Mouse (Mus musculus) kidney, adult 11 months (tissue): Measurements from ENCODE around the gene Bach2.

Experiments used
- DNase-seq: peaks from one replicate; pipeline ENCODE4 v3.0.0; 2022

The Bach2 gene

GRCm38 (mm10) chr4:32508572-32508971, 270.0 kb downstream of the Bach2 start:
- DNase-seq: no peak

GRCm38 (mm10) chr4:32508996-32509395, 270.4 kb downstream of the Bach2 start:
- no peak for DNase-seq

- DNase-seq: no peak
These were observed 271.4 kb downstream of the Bach2 start for GRCm38 (mm10) chr4:32509832-32510612.

- DNase-seq: no peak
These were observed 272.3 kb downstream of the Bach2 start for GRCm38 (mm10) chr4:32510940-32511339.

GRCm38 (mm10) chr4:32516126-32516525, 277.5 kb downstream of the Bach2 start:
- no peak for DNase-seq

- DNase-seq: no peak
These were observed 280.4 kb downstream of the Bach2 start for GRCm38 (mm10) chr4:32518842-32519578.

- peak; percentile 44 for DNase-seq
These were observed 282.2 kb downstream of the Bach2 start for GRCm38 (mm10) chr4:32520628-32521360.

- no peak for DNase-seq
These were observed 282.7 kb downstream of the Bach2 start for GRCm38 (mm10) chr4:32521361-32521740.

- no peak for DNase-seq
These were observed 283.4 kb downstream of the Bach2 start for GRCm38 (mm10) chr4:32522013-32522412.

- no peak for DNase-seq
These were observed 285.7 kb downstream of the Bach2 start for GRCm38 (mm10) chr4:32524282-32524681.

- DNase-seq: no peak
These were observed 286.4 kb downstream of the Bach2 start for GRCm38 (mm10) chr4:32525000-32525399.

- DNase-seq: no peak
These were observed 287.7 kb downstream of the Bach2 start for GRCm38 (mm10) chr4:32526228-32526836.

- no peak for DNase-seq
These were observed 290.9 kb downstream of the Bach2 start for GRCm38 (mm10) chr4:32529443-32529995.

GRCm38 (mm10) chr4:32530421-32530920, 291.9 kb downstream of the Bach2 start:
- no peak for DNase-seq

- peak; percentile 46 for DNase-seq
These were observed 292.6 kb downstream of the Bach2 start for GRCm38 (mm10) chr4:32530921-32531846.

- DNase-seq: no peak
These were observed 293.5 kb downstream of the Bach2 start for GRCm38 (mm10) chr4:32532079-32532478.

- DNase-seq: no peak
These were observed 295.1 kb downstream of the Bach2 start for GRCm38 (mm10) chr4:32533735-32534134.

- no peak for DNase-seq
These were observed 297.0 kb downstream of the Bach2 start for GRCm38 (mm10) chr4:32535626-32536025.

- peak; percentile 42 for DNase-seq
These were observed 298.4 kb downstream of the Bach2 start for GRCm38 (mm10) chr4:32536870-32537508.

GRCm38 (mm10) chr4:32538088-32538487, 299.5 kb downstream of the Bach2 start:
- DNase-seq: peak; percentile 45

- DNase-seq: peak; percentile 41
These were observed 299.9 kb downstream of the Bach2 start for GRCm38 (mm10) chr4:32538488-32538887.
